Mouse (Mus musculus) Patski (cell line): ENCODE data around the gene Onecut3. TPM values are rescaled to one million over a fixed set of nuclear protein-coding genes. Genes with fewer than 3 reads are reported as not detected.

Experiments used
- ATAC-seq: fragments of 100-300 bp; one replicate; pipeline ENCODE4 v1.8.0; 2021
- CTCF ChIA-PET: fragments of 350-600 bp; sonication (Branson Sonifier 250); formaldehyde crosslinking; loops from one replicate; lab custom pipeline; 2022; ENCODE audit warnings: inconsistent platforms; lab: Charles Lee
- POLR2A ChIA-PET: fragments of 350-600 bp; sonication (Branson Sonifier 250); formaldehyde crosslinking; loops from one replicate; lab custom pipeline; 2022; ENCODE audit warnings: antibody characterized with exemption, inconsistent platforms; lab: Charles Lee
- DNase-seq: peaks from one replicate; pipeline ENCODE4 v3.0.0-alpha.2; 2011; ENCODE audit warnings: low read depth, low spot score
- H3K27me3 ChIP-seq: fragments of 371-371 bp; one replicate; pipeline ENCODE4 v1.5.1; 2021
- CTCF ChIP-seq: fragments of 100-300 bp; IDR thresholded peaks from one replicate; pipeline ENCODE4 v1.5.1; 2021
- in situ Hi-C: fragments of 300-500 bp; cut with MboI; formaldehyde crosslinking; loops from 3 replicates; pipeline ENCODE4 v1.11.1; 2018; ENCODE audit warnings: low pct_unique_long_range_greater_than_20kb, mixed read lengths
- polyA plus RNA-seq: library from polyadenylated mRNA; unstranded; gene quantifications from one replicate; pipeline ENCODE4 v1.2.3, GENCODE M21; 2021

Gene Onecut3
- polyA plus RNA-seq, 1 experiment from 2014 or later = not detected

GRCm38 (mm10) chr10:80546945-80547344 lies 52.3 kb downstream of the Onecut3 start:
- in situ Hi-C loops = no loop called here

GRCm38 (mm10) chr10:80547539-80547938 lies 52.9 kb downstream of the Onecut3 start:
- no peak for TF ChIP-seq CTCF
- ChIA-PET CTCF (interaction anchor here (2.2 kb wide), 1 partner anchor 38 kb away, joined by 8 read pairs; no protein-coding TSS in a partner anchor), POLR2A (no interaction called here)
- no peak for ATAC-seq
- no peak for DNase-seq
- in situ Hi-C loops = no loop called here
- no peaks in the 10 kb centered on the region for H3K27me3 ChIP-seq

More at GRCm38 (mm10) chr10:80546945-80547344, 52.3 kb downstream of the Onecut3 start:
- no peak for TF ChIP-seq CTCF
- CTCF ChIA-PET = no interaction called here
- no peak for DNase-seq
- H3K27me3 ChIP-seq = no peaks in the 10 kb centered on the region
- POLR2A ChIA-PET = no interaction called here
- no peak for ATAC-seq

GRCm38 (mm10) chr10:80548428-80549006 lies 53.9 kb downstream of the Onecut3 start:
- in situ Hi-C loops = no loop called here
- ATAC-seq (peak; percentile 42), DNase-seq (no peak)
- no peak for TF ChIP-seq CTCF
- POLR2A ChIA-PET = no interaction called here
- no peaks in the 10 kb centered on the region for H3K27me3 ChIP-seq
- CTCF ChIA-PET = interaction anchor here (2.2 kb wide), 1 partner anchor 39 kb away, joined by 8 read pairs; no protein-coding TSS in a partner anchor

- CTCF ChIA-PET = interaction anchor here (0.8 to 2.2 kb wide), 2 partner anchors 11 to 39 kb away, joined by 3 to 8 read pairs; no protein-coding TSS in a partner anchor
- TF ChIP-seq CTCF = no peak
- no peak for DNase-seq
- H3K27me3 ChIP-seq = no peaks in the 10 kb centered on the region
- no peak for ATAC-seq
- in situ Hi-C loops = no loop called here
- POLR2A ChIA-PET = no interaction called here
These were observed 54.6 kb downstream of the Onecut3 start for GRCm38 (mm10) chr10:80549279-80549678.

GRCm38 (mm10) chr10:80552364-80552763 lies 57.7 kb downstream of the Onecut3 start:
- POLR2A ChIA-PET = no interaction called here
- TF ChIP-seq CTCF = no peak
- H3K27me3 ChIP-seq = no peaks in the 10 kb centered on the region
- no peak for ATAC-seq
- DNase-seq = no peak
- CTCF ChIA-PET = interaction anchor here (1.4 to 2.6 kb wide), 2 partner anchors 9 to 47 kb away, joined by 3 to 7 read pairs; partner anchors contain the start of gene Rexo1
- in situ Hi-C loops = loop anchor here (5.0 kb wide), 2 partner anchors 40 to 105 kb away; no protein-coding TSS in a partner anchor

GRCm38 (mm10) chr10:80553575-80553974 lies 58.9 kb downstream of the Onecut3 start:
- TF ChIP-seq CTCF = no peak

GRCm38 (mm10) chr10:80553997-80554396 lies 59.4 kb downstream of the Onecut3 start:
- ATAC-seq = no peak
- in situ Hi-C loops = loop anchor here (5.0 kb wide), 2 partner anchors 42 to 107 kb away; no protein-coding TSS in a partner anchor
- ChIA-PET CTCF (interaction anchor here (0.9 to 1.4 kb wide), 2 partner anchors 45 to 108 kb away, joined by 3 to 4 read pairs; no protein-coding TSS in a partner anchor), POLR2A (interaction anchor here (1.2 kb wide), 1 partner anchor 23 kb away, joined by 3 read pairs; no protein-coding TSS in a partner anchor)
- H3K27me3 ChIP-seq = no peaks in the 10 kb centered on the region
- no peak for DNase-seq
- no peak for TF ChIP-seq CTCF

More at GRCm38 (mm10) chr10:80553575-80553974, 58.9 kb downstream of the Onecut3 start:
- in situ Hi-C loops = loop anchor here (5.0 kb wide), 2 partner anchors 41 to 106 kb away; no protein-coding TSS in a partner anchor
- no peaks in the 10 kb centered on the region for H3K27me3 ChIP-seq
- DNase-seq = no peak
- ATAC-seq = no peak
- ChIA-PET POLR2A (no interaction called here), CTCF (interaction anchor here (0.9 to 2.6 kb wide), 3 partner anchors 8 to 107 kb away, joined by 3 to 7 read pairs (median 4); partner anchors contain the start of gene Rexo1)

- CTCF ChIA-PET = interaction anchor here (0.8 to 2.9 kb wide), 11 partner anchors 9 to 172 kb away, joined by 3 to 25 read pairs (median 4); no protein-coding TSS in a partner anchor
- in situ Hi-C loops = no loop called here
- H3K27me3 ChIP-seq = no peaks in the 10 kb centered on the region
- TF ChIP-seq CTCF = no peak
- DNase-seq = no peak
- POLR2A ChIA-PET = no interaction called here
- ATAC-seq = peak; percentile 12
These were observed 62.8 kb downstream of the Onecut3 start for GRCm38 (mm10) chr10:80557346-80557965.

GRCm38 (mm10) chr10:80559431-80559830 lies 64.8 kb downstream of the Onecut3 start:
- no peaks in the 10 kb centered on the region for H3K27me3 ChIP-seq
- ChIA-PET POLR2A (no interaction called here), CTCF (no interaction called here)
- ATAC-seq (no peak), DNase-seq (no peak)
- in situ Hi-C loops = no loop called here
- TF ChIP-seq CTCF = no peak

GRCm38 (mm10) chr10:80560621-80561020 lies 66.0 kb downstream of the Onecut3 start:
- TF ChIP-seq CTCF = no peak
- H3K27me3 ChIP-seq = no peaks in the 10 kb centered on the region
- no peak for ATAC-seq
- CTCF ChIA-PET = interaction anchor here (1.2 to 1.9 kb wide), 4 partner anchors 8 to 137 kb away, joined by 3 to 13 read pairs (median 6); no protein-coding TSS in a partner anchor
- POLR2A ChIA-PET = interaction anchor here (0.9 to 1.6 kb wide), 3 partner anchors 9 to 72 kb away, joined by 3 to 6 read pairs (median 4); no protein-coding TSS in a partner anchor
- DNase-seq = no peak
- in situ Hi-C loops = no loop called here
